Mouse (Mus musculus) C2C12 (cell line): ENCODE data around the gene Cdc34b. TPM values are rescaled to one million over a fixed set of nuclear protein-coding genes. Genes with fewer than 3 reads are reported as not detected.

Source experiments
- H3K27me3 ChIP-seq: one replicate; pipeline ENCODE4 v1.6.1; 2011; ENCODE audit not compliant: control insufficient read depth, insufficient read depth, insufficient read length
- H3K36me3 ChIP-seq: one replicate; pipeline ENCODE4 v1.6.1; 2011; ENCODE audit not compliant: control insufficient read depth, insufficient read depth
- H3K4me3 ChIP-seq: one replicate; pipeline ENCODE4 v1.5.1; 2011; ENCODE audit warnings: mild to moderate bottlenecking, control low read depth; ENCODE audit not compliant: poor library complexity, insufficient read depth, severe bottlenecking
- H3K79me2 ChIP-seq: one replicate; pipeline ENCODE4 v1.6.1; 2011; ENCODE audit not compliant: control insufficient read depth, insufficient read depth
- H3K79me3 ChIP-seq: one replicate; pipeline ENCODE4 v1.6.1; 2011; ENCODE audit warnings: low read depth, control low read depth
- H3ac ChIP-seq: one replicate; pipeline ENCODE3; 2011; ENCODE audit warnings: low read depth; ENCODE audit not compliant: control insufficient read depth, insufficient read length
- CEBPB ChIP-seq: IDR thresholded peaks from one replicate; pipeline ENCODE4 v1.6.1; 2011; ENCODE audit warnings: low read depth, mild to moderate bottlenecking, control low read depth, moderate library complexity
- CTCF ChIP-seq: IDR thresholded peaks from one replicate; pipeline ENCODE4 v1.5.1; 2011; ENCODE audit not compliant: control insufficient read depth, insufficient read depth, insufficient read length
- FOSL1 ChIP-seq: IDR thresholded peaks from one replicate; pipeline ENCODE4 v1.8.0; 2011; ENCODE audit warnings: mild to moderate bottlenecking, low read length; ENCODE audit not compliant: poor library complexity, insufficient read depth, severe bottlenecking
- MAX ChIP-seq: IDR thresholded peaks from one replicate; pipeline ENCODE4 v1.6.1; 2011; ENCODE audit warnings: mild to moderate bottlenecking, control low read depth
- MYOD1 ChIP-seq: IDR thresholded peaks from one replicate; pipeline ENCODE4 v1.6.1; 2011; ENCODE audit warnings: low read depth; ENCODE audit not compliant: control insufficient read depth, insufficient read length
- MYOG ChIP-seq: IDR thresholded peaks from one replicate; pipeline ENCODE4 v1.6.1; 2011; ENCODE audit not compliant: control insufficient read depth, insufficient read length; ENCODE audit errors: extremely low read depth
- USF1 ChIP-seq: IDR thresholded peaks from one replicate; pipeline ENCODE4 v1.6.1; 2011; ENCODE audit warnings: low read depth, mild to moderate bottlenecking, control low read depth, moderate library complexity
- polyA plus RNA-seq: library from polyadenylated mRNA; unstranded; fragments of >200 nt; fragmentation: generic; extraction: Trizol; gene quantifications from one replicate; pipeline ENCODE4 v1.2.1, GENCODE M21; 2012; ENCODE audit warnings: missing spikeins

Cdc34b gene
- polyA plus RNA-seq, 1 experiment, result 0.02 TPM

- TF ChIP-seq MYOG (no peak), CTCF (no peak), USF1 (no peak), MYOD1 (no peak), MAX (no peak), FOSL1 (no peak)
- no peaks in the 10 kb centered on the region for H3K79me3 ChIP-seq
- H3K27me3 ChIP-seq, result peaks cover 5% of the 10 kb centered on the region
- H3K79me2 ChIP-seq, result no peaks in the 10 kb centered on the region
- H3ac ChIP-seq, result no peak overlapping the region
- H3K4me3 ChIP-seq, result no peak overlapping the region
- no peaks in the 10 kb centered on the region for H3K36me3 ChIP-seq
These were observed 18.3 kb downstream of the Cdc34b start for GRCm38 (mm10) chr11:94759916-94760315.

DNA sequence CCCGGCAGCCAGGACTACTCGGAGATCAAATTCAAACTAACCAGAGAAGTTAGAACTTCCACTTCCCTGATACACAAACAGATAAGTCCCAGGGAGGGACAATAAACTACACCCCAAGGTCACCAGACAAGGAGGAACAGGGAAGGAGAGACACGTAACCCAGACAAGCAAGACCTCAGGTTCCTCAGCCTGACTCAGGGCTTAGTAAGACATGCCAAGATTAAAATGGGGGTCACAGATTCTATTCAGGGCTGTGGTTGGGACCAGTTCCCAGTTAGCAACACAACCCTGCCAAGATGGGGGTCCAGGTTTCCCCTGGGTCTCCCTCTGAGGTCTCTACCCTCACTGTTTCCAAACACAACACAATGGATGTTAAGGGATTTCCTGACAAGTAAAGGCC is 18.8 kb downstream of the Cdc34b start:
- Histone ChIP-seq H3K27me3 (peaks cover 5% of the 10 kb centered on the region), H3K79me2 (no peaks in the 10 kb centered on the region), H3K4me3 (no peak overlapping the region), H3ac (no peak overlapping the region), H3K36me3 (no peaks in the 10 kb centered on the region), H3K79me3 (no peaks in the 10 kb centered on the region)
- TF ChIP-seq MYOG (no peak), FOSL1 (no peak), CTCF (no peak), USF1 (no peak), MYOD1 (no peak), CEBPB (no peak), MAX (no peak)

DNA sequence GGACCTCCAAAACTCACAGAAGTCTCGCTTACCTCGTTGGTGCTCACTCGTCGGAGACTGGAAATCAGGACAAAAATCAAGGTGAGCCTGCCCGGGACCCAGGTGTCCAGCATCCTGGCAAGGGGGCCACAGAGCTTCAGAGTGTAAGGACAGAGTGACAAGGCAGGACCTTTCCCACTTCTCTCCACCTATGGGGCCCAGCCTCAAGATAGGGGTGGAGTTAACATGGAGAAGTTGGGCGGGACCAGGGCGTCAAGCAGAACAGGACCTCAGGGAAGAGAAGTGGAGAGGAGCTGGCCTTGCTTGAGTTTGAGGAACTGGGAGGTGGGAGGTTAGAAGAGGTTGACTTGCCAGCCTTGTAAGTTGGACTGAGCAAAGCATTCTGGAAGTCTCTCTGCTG is 19.2 kb downstream of the Cdc34b start:
- H3K79me2 ChIP-seq, result no peaks in the 10 kb centered on the region
- H3K27me3 ChIP-seq, result peaks cover 4% of the 10 kb centered on the region
- H3K79me3 ChIP-seq, result no peaks in the 10 kb centered on the region
- H3K4me3 ChIP-seq, result no peak overlapping the region
- no peaks in the 10 kb centered on the region for H3K36me3 ChIP-seq
- no peak overlapping the region for H3ac ChIP-seq
- TF ChIP-seq MAX (no peak), MYOD1 (no peak), USF1 (no peak)

DNA sequence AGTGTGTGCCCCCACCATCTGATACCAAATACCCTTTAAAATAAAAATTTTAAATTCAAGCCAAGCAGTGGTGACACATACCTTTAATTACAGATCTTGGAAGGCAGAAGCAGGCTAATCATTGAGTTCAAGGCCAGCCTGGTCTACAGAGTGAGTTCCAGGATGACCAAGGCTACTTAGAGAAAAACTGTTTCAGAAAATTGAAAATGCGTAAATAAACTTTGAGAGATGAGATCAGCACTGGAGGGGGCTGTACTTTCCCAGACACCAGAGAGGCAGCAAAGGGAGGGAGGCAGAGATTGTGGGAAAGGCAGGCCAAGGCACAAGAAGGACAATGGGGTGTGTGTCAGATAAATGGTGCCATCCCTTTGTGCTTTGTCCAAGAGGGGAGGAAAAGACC is 20.7 kb downstream of the Cdc34b start:
- H3K79me3 ChIP-seq, result no peaks in the 10 kb centered on the region
- no peaks in the 10 kb centered on the region for H3K27me3 ChIP-seq
- no peaks in the 10 kb centered on the region for H3K36me3 ChIP-seq
- TF ChIP-seq CEBPB (no peak), FOSL1 (no peak), MYOG (no peak), MYOD1 (no peak), CTCF (no peak), MAX (no peak), USF1 (no peak)
- H3ac ChIP-seq, result no peak overlapping the region
- H3K79me2 ChIP-seq, result no peaks in the 10 kb centered on the region
- no peak overlapping the region for H3K4me3 ChIP-seq

DNA sequence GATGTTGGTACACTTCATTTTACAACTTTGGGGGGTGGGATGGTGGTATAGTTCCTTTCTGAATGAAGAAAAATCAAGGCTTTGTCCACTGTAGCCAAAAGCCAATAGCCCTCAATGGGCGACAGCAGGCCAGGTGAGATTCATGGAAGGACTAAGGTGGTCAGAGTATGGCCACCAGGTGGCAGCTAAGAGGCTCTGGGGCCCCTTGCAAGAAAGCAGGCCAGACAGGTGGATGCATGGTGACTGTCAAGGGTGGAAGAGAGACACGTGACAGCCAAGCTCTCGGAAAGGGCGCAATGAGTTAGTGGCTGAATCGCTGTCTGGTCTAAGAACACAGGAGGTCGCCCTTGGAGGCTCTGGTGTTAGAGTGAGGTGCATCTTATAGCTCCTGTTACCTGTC is 21.2 kb downstream of the Cdc34b start:
- TF ChIP-seq MAX (no peak), CTCF (no peak), CEBPB (no peak), MYOG (no peak), USF1 (no peak), FOSL1 (no peak), MYOD1 (no peak)
- no peaks in the 10 kb centered on the region for H3K79me3 ChIP-seq
- H3K27me3 ChIP-seq, result no peaks in the 10 kb centered on the region
- H3ac ChIP-seq, result no peak overlapping the region
- H3K36me3 ChIP-seq, result no peaks in the 10 kb centered on the region
- no peaks in the 10 kb centered on the region for H3K79me2 ChIP-seq
- no peak overlapping the region for H3K4me3 ChIP-seq

DNA sequence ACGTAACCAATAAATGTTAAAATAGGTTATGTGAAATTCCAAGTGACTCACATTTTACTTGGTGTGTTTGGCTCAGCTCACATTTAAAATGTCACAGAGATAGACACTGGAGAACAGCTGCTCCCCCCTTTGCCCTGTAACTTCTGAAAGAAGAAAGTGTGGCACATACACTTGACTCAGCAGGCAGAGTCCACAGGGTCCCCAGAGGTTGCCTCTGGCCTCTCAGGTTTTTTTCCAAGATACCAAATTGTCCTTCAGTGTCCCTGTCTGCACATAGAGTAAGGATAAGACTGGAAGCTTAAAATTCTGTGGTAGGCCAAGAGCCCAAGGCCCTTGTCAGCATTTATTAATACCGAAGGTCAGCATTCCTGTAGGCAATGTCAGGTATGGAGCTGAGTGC is 25.7 kb downstream of the Cdc34b start:
- Histone ChIP-seq H3K27me3 (no peaks in the 10 kb centered on the region), H3K79me2 (no peaks in the 10 kb centered on the region), H3K36me3 (no peaks in the 10 kb centered on the region), H3K4me3 (no peak overlapping the region), H3ac (no peak overlapping the region), H3K79me3 (no peaks in the 10 kb centered on the region)
- no peak for TF ChIP-seq FOSL1
- TF ChIP-seq CEBPB, result no peak
- TF ChIP-seq MYOD1, result peak; percentile 65
